Mouse (Mus musculus): ENCODE measurements around the gene Mthfr. TPM values are rescaled to one million over a fixed set of nuclear protein-coding genes. Genes with fewer than 3 reads are reported as not detected.

The Mthfr gene
- total and polyA plus RNA-seq, 3 experiments, result 7.4 to 15.5 TPM; not detected in 1

GRCm38 (mm10) chr4:148065702-148066400, 27.0 kb downstream of the Mthfr start (continued):
- peak; percentile 65 for TF ChIP-seq MAX (IDR thresholded peaks at IDR 0.05; ENCODE audit: low read length)
- TF ChIP-seq MYB (IDR thresholded peaks at IDR 0.05; ENCODE audit: low read depth, low read length), result no peak
- TF ChIP-seq HCFC1 (IDR thresholded peaks at IDR 0.05; ENCODE audit: low read depth, low read length), result no peak
- no peak for TF ChIP-seq POLR2AphosphoS5 (IDR thresholded peaks at IDR 0.05; ENCODE audit: borderline replicate concordance, low read depth, low read length)
- TF ChIP-seq USF2 (IDR thresholded peaks at IDR 0.05; ENCODE audit: borderline replicate concordance in 1 of 2, insufficient read depth in 1 of 2, low read depth in 1 of 2, low read length in 2 of 2), result no peak
- no peak for TF ChIP-seq BHLHE40 (IDR thresholded peaks at IDR 0.05; ENCODE audit: borderline replicate concordance, low read depth, low read length)
- TF ChIP-seq SIN3A (IDR thresholded peaks at IDR 0.05; ENCODE audit: low read length), result 0 out of 2 replicates have a peak, but pooled peaks have one; percentile 30
- no peak for TF ChIP-seq MAFK (IDR thresholded peaks at IDR 0.05; ENCODE audit: borderline replicate concordance, low read depth, low read length)

GRCm38 (mm10) chr4:148066401-148066744, 27.5 kb downstream of the Mthfr start:
- H3K9ac ChIP-seq (ENCODE audit: control insufficient read depth, low read depth, low read length, poor library complexity, severe bottlenecking), result no peak overlapping the region
- no peaks in the 10 kb centered on the region for H3K36me3 ChIP-seq (ENCODE audit: control insufficient read depth in 1 of 2, insufficient read depth in 2 of 2, low read length in 2 of 2)
- no peaks in the 10 kb centered on the region for H3K9me3 ChIP-seq (replicated peaks; ENCODE audit: insufficient read depth, low read length)
- H3K27ac ChIP-seq (ENCODE audit: control insufficient read depth, low read depth, low read length), result no peak overlapping the region
- H3K79me2 ChIP-seq (ENCODE audit: control insufficient read depth, insufficient read depth, low read length, poor library complexity), result no peaks in the 10 kb centered on the region
- H3K27me3 ChIP-seq (ENCODE audit: control insufficient read depth in 1 of 2, insufficient read depth in 2 of 2, low read length in 2 of 2), result no peaks in the 10 kb centered on the region
- DNase-seq (ENCODE audit: low read depth, low spot score), result no peak
- no peak overlapping the region for H3K4me3 ChIP-seq (ENCODE audit: control insufficient read depth in 1 of 2, insufficient read depth in 1 of 2, low read depth in 2 of 2, low read length in 2 of 2)
- H3K4me1 ChIP-seq (ENCODE audit: control insufficient read depth in 1 of 2, insufficient read depth in 2 of 2, low read length in 2 of 2), result no peaks in the 10 kb centered on the region; a peak in 1 of 4 replicates
- TF ChIP-seq TBP (IDR thresholded peaks at IDR 0.05; ENCODE audit: low read depth, low read length) (no peak), E2F4 (IDR thresholded peaks at IDR 0.05; ENCODE audit: borderline replicate concordance, low read depth, low read length) (no peak), JUND (IDR thresholded peaks at IDR 0.05; ENCODE audit: low read depth, low read length) (no peak), POLR2A (IDR thresholded peaks at IDR 0.05; ENCODE audit: control insufficient read depth in 1 of 2, insufficient read depth in 1 of 2, low read depth in 1 of 2, low read length in 2 of 2, poor library complexity in 1 of 2) (no peak), MAZ (IDR thresholded peaks at IDR 0.05; ENCODE audit: low read depth, low read length) (no peak), ZMIZ1 (IDR thresholded peaks at IDR 0.05; ENCODE audit: low read depth, low read length) (no peak), USF2 (IDR thresholded peaks at IDR 0.05; ENCODE audit: borderline replicate concordance in 1 of 2, insufficient read depth in 1 of 2, low read depth in 1 of 2, low read length in 2 of 2) (no peak)

GRCm38 (mm10) chr4:148067346-148067745, 28.5 kb downstream of the Mthfr start:
- no peak overlapping the region for H3K9ac ChIP-seq (ENCODE audit: control insufficient read depth, low read depth, low read length, poor library complexity, severe bottlenecking)
- no peaks in the 10 kb centered on the region for H3K79me2 ChIP-seq (ENCODE audit: control insufficient read depth, insufficient read depth, low read length, poor library complexity)
- H3K4me1 ChIP-seq (ENCODE audit: control insufficient read depth in 1 of 2, insufficient read depth in 2 of 2, low read length in 2 of 2), result no peaks in the 10 kb centered on the region; a peak in 1 of 4 replicates
- H3K4me3 ChIP-seq (ENCODE audit: control insufficient read depth in 1 of 2, insufficient read depth in 1 of 2, low read depth in 2 of 2, low read length in 2 of 2), result no peak overlapping the region
- DNase-seq (ENCODE audit: low read depth, low spot score), result no peak
- TF ChIP-seq USF1 (IDR thresholded peaks at IDR 0.05; ENCODE audit: low read depth, low read length) (no peak), KAT2A (conservative IDR thresholded peaks at IDR 0.05; ENCODE audit: low read depth, low read length) (no peak), TAL1 (IDR thresholded peaks at IDR 0.05; ENCODE audit: low read length) (no peak), MYB (IDR thresholded peaks at IDR 0.05; ENCODE audit: low read depth, low read length) (no peak), EP300 (IDR thresholded peaks at IDR 0.05; ENCODE audit: low read depth in 1 of 2, low read length in 2 of 2) (no peak), SMC3 (IDR thresholded peaks at IDR 0.05; ENCODE audit: low read depth, low read length) (no peak), USF2 (IDR thresholded peaks at IDR 0.05; ENCODE audit: borderline replicate concordance in 1 of 2, insufficient read depth in 1 of 2, low read depth in 1 of 2, low read length in 2 of 2) (no peak), MAZ (IDR thresholded peaks at IDR 0.05; ENCODE audit: low read depth, low read length) (no peak), ZC3H11A (IDR thresholded peaks at IDR 0.05; ENCODE audit: low read depth, low read length) (no peak), UBTF (IDR thresholded peaks at IDR 0.05; ENCODE audit: borderline replicate concordance, insufficient read depth, low read depth, low read length) (no peak), POLR2AphosphoS5 (IDR thresholded peaks at IDR 0.05; ENCODE audit: borderline replicate concordance, low read depth, low read length) (no peak), GABPA (IDR thresholded peaks at IDR 0.05; ENCODE audit: low read depth, low read length) (no peak), GATA1 (IDR thresholded peaks at IDR 0.05; ENCODE audit: low read depth, low read length) (no peak), POLR2AphosphoS2 (IDR thresholded peaks at IDR 0.05; ENCODE audit: low read length) (no peak)
- H3K27ac ChIP-seq (ENCODE audit: control insufficient read depth, low read depth, low read length), result no peak overlapping the region
- no peaks in the 10 kb centered on the region for H3K27me3 ChIP-seq (ENCODE audit: control insufficient read depth in 1 of 2, insufficient read depth in 2 of 2, low read length in 2 of 2)
- H3K36me3 ChIP-seq (ENCODE audit: control insufficient read depth in 1 of 2, insufficient read depth in 2 of 2, low read length in 2 of 2), result no peaks in the 10 kb centered on the region
- no peaks in the 10 kb centered on the region for H3K9me3 ChIP-seq (replicated peaks; ENCODE audit: insufficient read depth, low read length)
